Mouse (Mus musculus) liver, adult 2 months (tissue): Measurements from ENCODE around the gene Ptgds. TPM values are rescaled to one million over a fixed set of nuclear protein-coding genes. Genes with fewer than 3 reads are reported as not detected.

Source experiments
- DNase-seq: peaks from one replicate; pipeline ENCODE4 v3.0.0-alpha.2; 2011; ENCODE audit warnings: low read depth, low spot score; ENCODE audit errors: extremely low read depth
- H3K27ac ChIP-seq: fragments of 200-500 bp; replicated peaks from 2 replicates; pipeline ENCODE4 v1.5.1; 2012; ENCODE audit warnings: low read depth, mild to moderate bottlenecking, control low read depth, inconsistent platforms, low read length; ENCODE audit not compliant: insufficient read depth
- H3K27me3 ChIP-seq: fragments of 200-500 bp; 2 replicates; pipeline ENCODE4 v1.6.1; 2012; ENCODE audit warnings: mild to moderate bottlenecking, moderate library complexity, low read length, inconsistent platforms; ENCODE audit not compliant: control insufficient read depth, insufficient read depth
- H3K36me3 ChIP-seq: fragments of 200-500 bp; 2 replicates; pipeline ENCODE4 v1.6.1; 2012; ENCODE audit warnings: low read length, inconsistent platforms; ENCODE audit not compliant: control insufficient read depth, insufficient read depth
- H3K4me1 ChIP-seq: fragments of 200-500 bp; 2 replicates; pipeline ENCODE4 v1.6.1; 2011; ENCODE audit warnings: low read length; ENCODE audit not compliant: control insufficient read depth, insufficient read depth
- H3K4me3 ChIP-seq: fragments of 200-500 bp; 2 replicates; pipeline ENCODE4 v1.5.1; 2011; ENCODE audit warnings: low read depth, mild to moderate bottlenecking, control low read depth, low read length, moderate library complexity; ENCODE audit not compliant: insufficient read depth
- H3K79me2 ChIP-seq: fragments of 200-500 bp; 2 replicates; pipeline ENCODE4 v1.6.1; 2012; ENCODE audit warnings: inconsistent platforms, mild to moderate bottlenecking, low read length, moderate library complexity; ENCODE audit not compliant: control insufficient read depth, insufficient read depth
- H3K9ac ChIP-seq: fragments of 200-500 bp; 2 replicates; pipeline ENCODE4 v1.6.1; 2012; ENCODE audit warnings: low read depth, mild to moderate bottlenecking, control low read depth, inconsistent platforms, low read length
- CTCF ChIP-seq: fragments of 200-500 bp; IDR thresholded peaks from 2 replicates; pipeline ENCODE4 v1.5.1; 2011; ENCODE audit warnings: low read depth, low read length, control low read depth
- POLR2A ChIP-seq: fragments of 200-500 bp; IDR thresholded peaks from 2 replicates; pipeline ENCODE4 v1.6.1; 2011; ENCODE audit warnings: low read length, control low read depth; ENCODE audit not compliant: insufficient read depth; ENCODE audit errors: extremely low read depth
- WGBS: fragments of 180-500 bp; shearing (Covaris S2); methylation state at CpG from one replicate; pipeline ENCODE4 v1.1.7; 2018; 5-methylcytosine and 5-hydroxymethylcytosine counted together
- polyA plus RNA-seq: library from polyadenylated mRNA; depleted of rRNA; stranded (reverse); fragments of >200 nt; gene quantifications from 2 replicates; pipeline ENCODE4 v1.2.3, GENCODE M21; 2012
- total RNA-seq: library from RNA; depleted of rRNA; stranded (reverse); fragments of >200 nt; gene quantifications from 2 replicates; pipeline ENCODE4 v1.2.3, GENCODE M21; 2014

Gene Ptgds
- total and polyA plus RNA-seq, 2 experiments: 8.9 to 40.2 TPM

GRCm38 (mm10) chr2:25502726-25503125, 32.9 kb upstream of the Ptgds start:
- 86% methylated on average over 3 of the region's 3 CpGs for WGBS
- Histone ChIP-seq H3K27me3 (no peaks in the 10 kb centered on the region), H3K4me3 (no peak overlapping the region), H3K27ac (no peak overlapping the region), H3K9ac (no peak overlapping the region), H3K79me2 (peaks cover 10% of the 10 kb centered on the region), H3K36me3 (no peaks in the 10 kb centered on the region), H3K4me1 (peaks cover 17% of the 10 kb centered on the region)
- DNase-seq: no peak
- TF ChIP-seq CTCF (no peak), POLR2A (no peak)

GRCm38 (mm10) chr2:25501593-25502486, 32.0 kb upstream of the Ptgds start, which contains the start of gene C8g:
Gene C8g (minus strand): TSS chr2:25501719.
- no peaks in the 10 kb centered on the region for H3K27me3 ChIP-seq
- TF ChIP-seq POLR2A (no peak), CTCF (no peak)
- WGBS: 73% methylated on average over 20 of the region's 20 CpGs
- peak within 1 kb of the TSS; percentile 81 for H3K27ac ChIP-seq
- H3K9ac ChIP-seq: peak within 1 kb of the TSS; percentile 96
- no peak for DNase-seq
- H3K4me1 ChIP-seq: peaks cover 17% of the 10 kb centered on the region
- peaks cover 10% of the 10 kb centered on the region for H3K79me2 ChIP-seq
- H3K36me3 ChIP-seq: no peaks in the 10 kb centered on the region
- peak within 1 kb of the TSS; percentile 89 for H3K4me3 ChIP-seq

- peak; percentile 79 for DNase-seq
- Histone ChIP-seq H3K4me1 (peaks cover 17% of the 10 kb centered on the region), H3K9ac (peak within 1 kb of the TSS; percentile 96), H3K27me3 (no peaks in the 10 kb centered on the region), H3K79me2 (peaks cover 10% of the 10 kb centered on the region), H3K36me3 (no peaks in the 10 kb centered on the region), H3K4me3 (peak within 1 kb of the TSS; percentile 89), H3K27ac (peak within 1 kb of the TSS; percentile 92)
- WGBS: under 1% methylated on average over 28 of the region's 44 CpGs
- TF ChIP-seq CTCF: no peak
- peak; percentile 72 for TF ChIP-seq POLR2A
These were observed 30.9 kb upstream of the Ptgds start, which contains the start of gene Fbxw5 for GRCm38 (mm10) chr2:25500576-25501405. Gene Fbxw5 (plus strand): TSS chr2:25500750.

- DNase-seq: peak; percentile 90
- peak; percentile 60; the same call in 1 of the 2 replicates for TF ChIP-seq POLR2A
- no peak for TF ChIP-seq CTCF
- no peaks in the 10 kb centered on the region for H3K27me3 ChIP-seq
- H3K4me3 ChIP-seq: peak overlapping the region; percentile 66
- H3K4me1 ChIP-seq: peaks cover 17% of the 10 kb centered on the region
- H3K9ac ChIP-seq: peak overlapping the region; percentile 67
- peak overlapping the region; percentile 92 for H3K27ac ChIP-seq
- peaks cover 10% of the 10 kb centered on the region for H3K79me2 ChIP-seq
- 15% methylated on average over 6 of the region's 6 CpGs for WGBS
- H3K36me3 ChIP-seq: no peaks in the 10 kb centered on the region
These were observed 30.3 kb upstream of the Ptgds start for GRCm38 (mm10) chr2:25500071-25500575.

GRCm38 (mm10) chr2:25498622-25499478, 29.0 kb upstream of the Ptgds start:
- H3K36me3 ChIP-seq: no peaks in the 10 kb centered on the region
- WGBS: 38% methylated on average over 15 of the region's 15 CpGs

More at GRCm38 (mm10) chr2:25498622-25499478, 29.0 kb upstream of the Ptgds start:
- peak; percentile 79 for DNase-seq
- Histone ChIP-seq H3K4me3 (peak overlapping the region; percentile 66), H3K79me2 (peaks cover 10% of the 10 kb centered on the region), H3K27ac (peak overlapping the region; percentile 92), H3K27me3 (no peaks in the 10 kb centered on the region), H3K4me1 (peaks cover 17% of the 10 kb centered on the region), H3K9ac (peak overlapping the region; percentile 67)
- no peak for TF ChIP-seq CTCF
- no peak for TF ChIP-seq POLR2A
